Mouse (Mus musculus) neural tube, embryonic 15.5 days (tissue): ENCODE results near the gene Cpd. TPM values are rescaled to one million over a fixed set of nuclear protein-coding genes. Genes with fewer than 3 reads are reported as not detected.
A peak's percentile ranks its signal among the peaks of the same experiment; 100 is the strongest.

ENCODE experiments used
- ATAC-seq: fragments of 200-750 bp; cut with Nextera tagmentation; 2 replicates; pipeline ENCODE4 v1.8.0; 2017; ENCODE audit warnings: mild to moderate bottlenecking, moderate TSS enrichment, moderate library complexity; ENCODE audit not compliant: low FRiP score
- H3K27ac ChIP-seq: fragments of 300-500 bp; sonication (generic); replicated peaks from 2 replicates; pipeline ENCODE4 v1.5.1; 2015; ENCODE audit warnings: mild to moderate bottlenecking, inconsistent platforms
- H3K27me3 ChIP-seq: fragments of 300-500 bp; sonication (generic); replicated peaks from 2 replicates; pipeline ENCODE4 v1.6.1; 2015; ENCODE audit warnings: inconsistent platforms
- H3K36me3 ChIP-seq: fragments of 300-500 bp; sonication (generic); 2 replicates; pipeline ENCODE4 v1.6.1; 2015; ENCODE audit warnings: inconsistent platforms
- H3K4me1 ChIP-seq: fragments of 300-500 bp; sonication (generic); 2 replicates; pipeline ENCODE4 v1.6.1; 2015; ENCODE audit warnings: inconsistent platforms
- H3K4me2 ChIP-seq: fragments of 300-500 bp; sonication (generic); 2 replicates; pipeline ENCODE4 v1.6.1; 2015; ENCODE audit warnings: inconsistent platforms, mild to moderate bottlenecking, moderate library complexity
- H3K4me3 ChIP-seq: fragments of 300-500 bp; sonication (generic); replicated peaks from 2 replicates; pipeline ENCODE4 v1.5.1; 2015; ENCODE audit warnings: mild to moderate bottlenecking, inconsistent platforms
- H3K9ac ChIP-seq: fragments of 300-500 bp; sonication (generic); replicated peaks from 2 replicates; pipeline ENCODE4 v1.6.1; 2015; ENCODE audit warnings: mild to moderate bottlenecking, inconsistent platforms
- H3K9me3 ChIP-seq: fragments of 300-500 bp; sonication (generic); replicated peaks from 2 replicates; pipeline ENCODE4 v1.6.1; 2016; ENCODE audit warnings: inconsistent platforms
- WGBS: fragments of 180-500 bp; shearing (Covaris S2); methylation state at CpG from one replicate; pipeline ENCODE4 v1.1.7; 2015; ENCODE audit warnings: mixed read lengths; 5-methylcytosine and 5-hydroxymethylcytosine counted together
- polyA plus RNA-seq: library from polyadenylated mRNA; unstranded; fragments of >200 nt; fragmentation: Nextera tagmentation; extraction: Ambion mirVana; gene quantifications from 2 replicates; pipeline ENCODE4 v1.2.1, GENCODE M21; 2015

The Cpd gene
- polyA plus RNA-seq: 5.5 and 6.0 TPM in 2 replicates

DNA sequence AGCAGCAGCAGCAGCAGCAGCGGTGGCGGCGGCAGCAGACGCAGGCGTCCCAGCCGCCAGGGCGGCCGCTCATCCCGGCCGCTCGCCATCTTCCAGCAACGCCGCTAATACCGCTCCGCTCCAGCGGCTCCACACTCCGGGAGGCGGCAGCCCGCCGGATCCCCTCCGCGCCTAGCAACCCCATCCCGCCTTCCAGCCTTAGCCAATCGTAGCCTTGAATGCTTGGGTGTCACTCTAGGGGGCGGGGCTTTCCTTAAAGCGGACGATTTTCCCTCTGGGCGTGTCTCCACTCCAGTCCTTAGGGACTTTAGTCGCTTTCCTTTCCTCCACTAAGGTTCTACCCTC lies at the start of gene Cpd:
Gene Cpd (minus strand): TSS at position 141 of the 345 bp plus-strand sequence.
- Histone ChIP-seq H3K9ac (peak within 1 kb of the TSS; percentile 93), H3K27ac (peak within 1 kb of the TSS; percentile 92), H3K4me2 (peak within 1 kb of the TSS; percentile 93), H3K27me3 (no peaks in the 10 kb centered on the region; the same call in 1 of the 2 replicates), H3K36me3 (no peaks in the 10 kb centered on the region), H3K9me3 (no peaks in the 10 kb centered on the region), H3K4me1 (peaks cover 38% of the 10 kb centered on the region), H3K4me3 (peak within 1 kb of the TSS; percentile 90)
- ATAC-seq: peak; percentile 100
- whole genome bisulfite sequencing: 0% methylated on average over 29 of the region's 29 CpGs

DNA sequence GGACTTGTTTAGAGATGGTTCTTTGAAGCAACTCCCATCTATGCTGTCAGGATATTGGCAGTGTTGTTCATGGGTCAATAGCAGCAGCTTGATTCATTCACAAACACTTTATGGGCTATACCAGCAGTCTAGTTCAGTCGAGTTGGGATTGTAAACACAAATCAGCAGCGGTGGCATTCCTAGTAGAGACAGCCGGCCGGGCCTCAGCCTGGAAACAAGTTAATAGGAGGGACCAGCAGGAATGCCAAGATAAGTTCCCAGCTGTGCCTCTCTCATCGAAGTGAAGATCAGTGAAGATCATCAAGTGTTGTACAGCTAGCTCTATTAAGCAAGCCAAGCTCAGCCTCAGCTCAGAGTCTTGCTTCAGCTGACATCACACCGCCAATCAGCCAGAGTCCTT lies 49.5 kb upstream of the Cpd start:
- ATAC-seq: no peak
- no peak overlapping the region for H3K4me3 ChIP-seq

DNA sequence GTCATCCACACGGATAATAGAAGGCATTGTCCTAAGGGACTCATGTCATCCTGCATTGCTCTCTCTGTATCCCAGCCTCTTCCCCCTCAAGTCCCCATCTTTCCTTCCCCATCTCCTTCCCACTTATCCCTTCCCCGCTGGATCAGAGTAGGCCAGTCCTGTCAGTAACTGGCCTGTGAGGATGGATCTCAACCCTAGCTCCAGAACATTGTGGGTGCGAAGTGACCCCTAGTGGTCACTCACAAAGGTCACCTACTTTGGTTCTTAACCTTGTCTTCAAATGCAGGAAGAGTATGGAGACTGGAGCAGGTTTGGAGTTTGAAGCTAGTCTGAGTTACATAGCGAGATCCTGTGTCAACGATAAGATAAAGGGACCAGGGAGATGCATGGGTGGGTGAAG lies 47.4 kb upstream of the Cpd start:
- 31% methylated on average over 5 of the region's 5 CpGs for WGBS
- no peak overlapping the region; the same call in 1 of the 2 replicates for H3K27ac ChIP-seq
- H3K9ac ChIP-seq: no peak overlapping the region
- H3K4me1 ChIP-seq: 0 out of 2 replicates have a peak, but pooled peaks cover 5% of the 10 kb centered on the region
- no peak for ATAC-seq
- H3K36me3 ChIP-seq: no peaks in the 10 kb centered on the region
- no peaks in the 10 kb centered on the region for H3K9me3 ChIP-seq
- H3K4me3 ChIP-seq: no peak overlapping the region
- no peaks in the 10 kb centered on the region for H3K27me3 ChIP-seq
- no peak overlapping the region for H3K4me2 ChIP-seq

More for the DNA sequence above, 49.5 kb upstream of the Cpd start:
- Histone ChIP-seq H3K9ac (no peak overlapping the region), H3K27me3 (no peaks in the 10 kb centered on the region), H3K4me2 (no peak overlapping the region), H3K9me3 (no peaks in the 10 kb centered on the region), H3K27ac (no peak overlapping the region), H3K36me3 (no peaks in the 10 kb centered on the region), H3K4me1 (0 out of 2 replicates have a peak, but pooled peaks cover 2% of the 10 kb centered on the region)
- WGBS: 45% methylated on average over 6 of the region's 6 CpGs

DNA sequence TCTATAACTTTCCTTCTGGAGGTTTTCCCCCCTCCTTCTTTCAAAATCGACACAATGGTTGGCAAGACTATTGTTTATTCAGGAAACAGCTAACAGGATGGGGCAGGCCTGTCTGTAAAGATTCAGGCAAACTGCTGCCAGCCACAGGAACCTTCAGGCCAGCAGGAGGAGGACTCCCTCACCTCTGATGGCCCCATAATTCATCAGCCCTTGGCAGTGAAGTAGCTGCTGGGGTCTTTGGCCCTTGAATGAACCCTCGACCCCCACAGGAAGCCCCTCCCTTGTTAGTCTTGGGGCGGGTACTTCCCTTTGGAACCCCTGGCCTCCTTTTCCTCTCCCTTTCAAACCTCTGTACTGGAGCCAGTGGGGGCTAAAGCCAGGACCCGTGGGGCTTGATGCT lies 46.8 kb upstream of the Cpd start:
- Histone ChIP-seq H3K4me1 (0 out of 2 replicates have a peak, but pooled peaks cover 5% of the 10 kb centered on the region), H3K9ac (no peak overlapping the region), H3K27me3 (no peaks in the 10 kb centered on the region), H3K36me3 (no peaks in the 10 kb centered on the region), H3K4me2 (no peak overlapping the region), H3K4me3 (no peak overlapping the region), H3K9me3 (no peaks in the 10 kb centered on the region), H3K27ac (no peak overlapping the region)
- no peak for ATAC-seq
- WGBS: 6% methylated on average over 4 of the region's 4 CpGs

DNA sequence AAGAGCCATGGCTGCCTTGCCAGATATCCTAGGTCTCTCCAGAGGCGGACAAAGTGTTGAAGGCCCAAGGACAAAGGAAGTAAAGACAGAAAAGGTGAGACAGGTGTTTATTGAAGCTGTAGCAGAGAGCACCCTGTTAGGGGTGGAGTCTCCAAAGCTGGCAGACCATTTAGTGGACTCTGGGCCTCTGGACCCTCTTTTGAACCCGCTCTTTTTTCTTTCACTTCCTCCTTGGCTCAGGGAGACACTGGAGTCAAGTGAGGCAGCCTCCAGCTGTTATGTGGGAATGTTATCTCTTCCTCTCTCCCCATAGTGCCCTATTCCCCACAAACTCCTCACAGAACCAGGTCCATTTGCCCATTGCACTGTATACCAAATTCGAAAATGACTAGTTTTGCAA lies 46.2 kb upstream of the Cpd start:
- ATAC-seq: no peak
- H3K9me3 ChIP-seq: no peaks in the 10 kb centered on the region
- H3K4me1 ChIP-seq: 0 out of 2 replicates have a peak, but pooled peaks cover 5% of the 10 kb centered on the region
- no peaks in the 10 kb centered on the region for H3K36me3 ChIP-seq
- H3K9ac ChIP-seq: no peak overlapping the region
- H3K4me3 ChIP-seq: no peak overlapping the region
- 91% methylated on average over 3 of the region's 3 CpGs for WGBS
- H3K27ac ChIP-seq: no peak overlapping the region
- H3K4me2 ChIP-seq: no peak overlapping the region
- no peaks in the 10 kb centered on the region for H3K27me3 ChIP-seq

DNA sequence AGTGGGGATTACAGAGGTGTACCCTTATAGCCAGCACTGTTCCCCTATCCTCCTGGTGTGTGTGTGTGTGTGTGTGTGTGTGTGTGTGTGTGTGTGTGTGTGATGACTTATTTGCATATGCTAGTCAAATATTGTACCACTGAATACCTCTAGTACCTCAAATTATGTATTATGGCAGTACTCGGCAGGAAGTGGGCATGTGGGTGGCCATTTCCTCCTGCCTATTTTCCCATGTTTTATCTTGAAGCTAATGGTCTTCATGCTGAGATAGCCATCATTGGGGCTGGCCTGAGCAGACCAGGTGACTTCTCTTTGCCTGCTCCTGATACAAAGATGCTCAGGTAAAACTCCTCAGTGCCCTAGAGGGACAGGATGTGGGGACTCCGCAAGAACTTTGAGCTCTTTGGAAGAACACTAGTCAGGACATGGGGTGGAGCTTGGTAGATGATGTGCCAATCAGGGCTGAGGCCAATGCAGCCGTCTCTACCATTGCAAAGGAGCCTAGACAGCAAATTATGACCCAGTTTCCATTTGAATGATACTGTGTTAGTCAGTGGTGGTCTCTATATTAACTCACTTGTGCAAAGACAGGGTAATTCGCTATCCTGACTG lies 45.0 kb upstream of the Cpd start:
- Histone ChIP-seq H3K36me3 (no peaks in the 10 kb centered on the region), H3K4me3 (no peak overlapping the region), H3K27ac (no peak overlapping the region), H3K9ac (no peak overlapping the region), H3K4me1 (0 out of 2 replicates have a peak, but pooled peaks cover 5% of the 10 kb centered on the region), H3K27me3 (no peaks in the 10 kb centered on the region), H3K4me2 (no peak overlapping the region), H3K9me3 (no peaks in the 10 kb centered on the region)
- ATAC-seq: no peak
- WGBS: 83% methylated on average over 4 of the region's 4 CpGs

DNA sequence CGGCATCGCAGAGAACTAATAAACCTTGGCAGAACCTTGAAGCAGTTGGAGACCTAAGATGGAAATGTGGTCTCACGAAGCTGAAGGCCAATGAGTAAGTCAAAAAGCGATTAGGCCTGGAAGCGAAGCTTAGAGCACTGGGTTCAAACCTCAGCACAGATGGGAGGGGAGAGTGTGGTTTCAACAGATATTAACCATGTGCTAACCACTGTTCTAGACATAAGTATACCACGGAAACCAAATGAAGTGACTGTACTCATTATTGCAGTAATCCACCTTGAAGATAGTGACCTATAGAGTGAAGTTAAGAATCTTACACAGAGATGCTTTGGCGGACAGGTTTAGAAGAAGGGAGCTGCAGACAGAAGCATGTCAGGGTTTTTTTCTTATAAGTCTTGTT lies 44.4 kb upstream of the Cpd start:
- 96% methylated on average over 7 of the region's 7 CpGs for whole genome bisulfite sequencing
- no peak overlapping the region for H3K4me2 ChIP-seq

DNA sequence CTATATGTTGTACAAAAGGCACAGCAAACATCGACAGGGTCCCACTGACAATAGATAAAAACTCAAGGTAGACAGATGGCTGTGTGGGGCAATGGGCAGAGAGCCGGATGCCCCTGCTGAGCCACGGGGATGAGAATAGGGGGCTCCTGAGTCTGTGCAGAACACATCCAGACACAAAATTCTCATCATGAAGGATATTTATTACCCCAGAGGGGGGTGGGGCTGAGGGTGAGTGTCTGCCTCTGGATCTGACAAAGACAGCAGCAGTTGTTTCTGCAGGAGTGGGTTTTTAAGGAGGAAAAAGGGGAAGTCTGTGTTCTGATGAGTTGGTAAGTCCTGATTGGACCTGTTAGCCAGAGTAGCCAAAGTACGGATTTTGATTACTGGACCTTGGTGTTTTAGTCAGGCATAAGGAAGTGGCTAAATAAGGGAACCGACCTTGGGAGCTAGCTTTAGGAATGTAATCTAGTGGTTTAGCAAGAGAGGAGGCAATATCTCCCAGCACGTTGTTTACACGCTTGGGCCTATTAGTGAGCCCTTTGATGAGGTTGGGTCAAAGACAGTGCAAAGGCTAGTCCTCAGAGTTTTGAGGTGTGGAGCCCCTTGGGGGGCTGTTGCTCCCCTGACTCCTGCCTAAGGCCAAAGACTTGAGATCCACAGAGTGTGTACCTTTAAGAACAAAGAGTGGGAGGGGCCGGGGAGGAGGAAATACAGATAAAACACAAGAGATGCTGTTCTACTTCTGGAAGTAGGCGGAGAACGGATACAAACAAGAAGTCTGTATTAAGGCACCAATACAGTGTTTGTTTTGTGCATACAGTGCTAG lies 42.7 kb upstream of the Cpd start:
- no peak for ATAC-seq
- no peak overlapping the region for H3K4me2 ChIP-seq
- WGBS: 53% methylated on average over 10 of the region's 10 CpGs
- no peaks in the 10 kb centered on the region for H3K9me3 ChIP-seq
- H3K4me3 ChIP-seq: no peak overlapping the region
- 0 out of 2 replicates have a peak, but pooled peaks cover 5% of the 10 kb centered on the region for H3K4me1 ChIP-seq
- no peak overlapping the region for H3K9ac ChIP-seq
- no peaks in the 10 kb centered on the region for H3K27me3 ChIP-seq
- no peaks in the 10 kb centered on the region for H3K36me3 ChIP-seq
- H3K27ac ChIP-seq: 0 out of 2 replicates have a peak overlapping the region, but pooled peaks have one; percentile 41

More for the DNA sequence above, 44.4 kb upstream of the Cpd start:
- Histone ChIP-seq H3K4me1 (0 out of 2 replicates have a peak, but pooled peaks cover 5% of the 10 kb centered on the region), H3K27me3 (no peaks in the 10 kb centered on the region), H3K27ac (no peak overlapping the region), H3K9me3 (no peaks in the 10 kb centered on the region), H3K4me3 (no peak overlapping the region), H3K36me3 (no peaks in the 10 kb centered on the region), H3K9ac (no peak overlapping the region)
- no peak for ATAC-seq

DNA sequence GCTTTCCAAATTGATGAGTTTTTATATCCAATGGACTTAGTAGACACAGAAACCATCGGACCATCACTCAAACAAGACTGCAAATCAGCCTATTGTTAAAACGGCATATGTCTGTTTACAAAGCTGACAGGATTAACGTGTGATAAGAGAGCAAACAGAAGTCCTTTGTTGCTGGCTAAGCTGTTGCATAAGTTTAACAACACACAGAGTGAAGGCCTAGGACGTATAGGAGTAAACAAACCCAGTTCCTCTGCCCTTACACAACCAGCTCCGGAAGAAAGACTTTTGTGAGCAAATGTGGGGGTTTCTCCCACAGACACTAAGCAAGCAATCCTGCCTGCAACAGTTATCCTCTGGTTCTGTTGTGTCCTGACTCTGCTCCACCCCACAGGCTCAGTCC lies 37.6 kb upstream of the Cpd start:
- WGBS: 56% methylated on average over 5 of the region's 5 CpGs
- H3K27ac ChIP-seq: no peak overlapping the region
- no peaks in the 10 kb centered on the region for H3K36me3 ChIP-seq
- no peak for ATAC-seq
- no peak overlapping the region for H3K4me2 ChIP-seq
- no peak overlapping the region for H3K4me3 ChIP-seq
- H3K4me1 ChIP-seq: no peaks in the 10 kb centered on the region
- no peaks in the 10 kb centered on the region for H3K9me3 ChIP-seq
- H3K9ac ChIP-seq: no peak overlapping the region
- H3K27me3 ChIP-seq: no peaks in the 10 kb centered on the region

DNA sequence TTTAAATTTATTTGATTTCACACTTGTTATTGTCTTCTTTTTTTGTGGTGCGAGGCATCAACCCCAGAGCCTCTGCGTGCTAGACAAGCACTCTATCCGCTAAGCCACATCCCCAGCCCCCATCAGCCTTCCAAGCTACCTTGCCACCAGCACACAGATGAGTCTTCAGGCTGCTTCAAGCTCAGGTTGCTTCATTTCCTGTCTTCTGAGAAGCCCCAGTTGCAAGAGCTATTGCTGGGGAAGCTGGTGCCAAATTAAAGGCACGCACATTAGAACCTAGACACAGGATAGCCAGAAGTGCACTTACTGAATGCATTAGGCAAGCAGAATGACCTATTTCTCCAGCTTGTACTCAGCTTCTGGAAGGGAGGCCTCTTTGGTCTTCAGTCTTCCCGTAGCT lies 33.0 kb upstream of the Cpd start:
- Histone ChIP-seq H3K9me3 (no peaks in the 10 kb centered on the region), H3K36me3 (no peaks in the 10 kb centered on the region), H3K4me2 (no peak overlapping the region), H3K9ac (no peak overlapping the region), H3K4me3 (no peak overlapping the region), H3K27ac (no peak overlapping the region), H3K27me3 (no peaks in the 10 kb centered on the region), H3K4me1 (no peaks in the 10 kb centered on the region)
- WGBS: 88% methylated on average over 5 of the region's 5 CpGs
- no peak for ATAC-seq

DNA sequence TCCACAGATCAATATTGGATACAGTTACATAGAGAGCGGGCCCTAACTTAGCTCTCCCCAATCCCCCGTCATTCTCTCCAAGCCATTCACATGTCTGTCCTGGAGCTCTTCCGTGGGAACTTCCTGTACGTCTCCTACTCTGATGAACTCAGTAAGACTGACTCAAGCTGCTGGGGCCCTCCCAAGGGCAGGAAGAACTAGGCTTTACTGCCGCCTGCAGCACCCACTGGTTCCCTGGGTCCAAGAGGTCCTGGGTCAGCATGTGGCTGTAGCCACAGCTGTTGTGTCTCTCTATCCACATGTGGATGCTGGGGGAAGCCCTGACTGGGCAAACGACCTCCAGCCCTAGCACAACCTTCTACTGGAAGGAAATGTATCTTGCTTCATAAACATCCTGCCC lies 27.9 kb upstream of the Cpd start:
- Histone ChIP-seq H3K4me1 (no peaks in the 10 kb centered on the region), H3K4me2 (no peak overlapping the region), H3K9ac (no peak overlapping the region), H3K9me3 (no peaks in the 10 kb centered on the region), H3K27ac (no peak overlapping the region), H3K27me3 (no peaks in the 10 kb centered on the region), H3K4me3 (no peak overlapping the region), H3K36me3 (no peaks in the 10 kb centered on the region)
- WGBS: 76% methylated on average over 6 of the region's 6 CpGs
- ATAC-seq: no peak

DNA sequence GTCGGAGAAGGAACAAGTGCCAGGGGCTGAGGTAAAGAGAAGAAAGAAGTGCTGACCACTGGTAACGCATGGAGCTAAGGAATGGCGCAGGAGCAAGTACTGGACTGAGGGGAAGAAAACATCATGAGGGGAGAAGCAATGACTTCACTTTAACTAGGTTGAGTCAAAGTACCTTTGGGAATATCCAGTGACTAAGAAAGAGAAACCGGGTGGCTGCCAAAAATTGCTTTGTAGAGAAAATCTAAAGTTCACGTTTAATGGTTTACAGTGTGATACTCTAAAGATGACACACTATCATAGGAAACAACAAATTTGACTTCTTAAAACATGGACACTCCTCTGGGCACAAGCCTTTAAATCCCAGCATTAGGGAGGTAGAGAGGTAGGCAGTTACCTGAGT lies 27.0 kb upstream of the Cpd start:
- 96% methylated on average over 5 of the region's 5 CpGs for WGBS
- no peak overlapping the region for H3K27ac ChIP-seq
- no peak overlapping the region for H3K4me2 ChIP-seq
- H3K4me3 ChIP-seq: no peak overlapping the region
- H3K27me3 ChIP-seq: no peaks in the 10 kb centered on the region
- no peak for ATAC-seq
- no peaks in the 10 kb centered on the region for H3K36me3 ChIP-seq
- no peaks in the 10 kb centered on the region for H3K9me3 ChIP-seq
- no peak overlapping the region for H3K9ac ChIP-seq
- no peaks in the 10 kb centered on the region for H3K4me1 ChIP-seq
